Mouse (Mus musculus) spleen, embryonic (tissue): ENCODE measurements around the gene 2700097O09Rik.
"Not testable (repeated sequence)": the region's sequence is repeated elsewhere in the genome, so short reads cannot be mapped to it uniquely, and the experiment has no call there.

Source experiments
- CTCF ChIA-PET: fragments of 350-600 bp; sonication (Branson Sonifier 250); formaldehyde crosslinking; loops from one replicate; lab custom pipeline; 2022; lab: Charles Lee

2700097O09Rik gene

GRCm38 (mm10) chr12:55079726-55080600 lies at the start of gene 2700097O09Rik, which contains the start of gene Srp54a:
Gene 2700097O09Rik, minus strand, starts transcription at chr12:55080110.
Gene Srp54a, plus strand, starts transcription at chr12:55080262.
- CTCF ChIA-PET: interaction anchor here (0.6 to 1.1 kb wide), 2 partner anchors 97 to 176 kb away, joined by 3 read pairs; no protein-coding TSS in a partner anchor

DNA sequence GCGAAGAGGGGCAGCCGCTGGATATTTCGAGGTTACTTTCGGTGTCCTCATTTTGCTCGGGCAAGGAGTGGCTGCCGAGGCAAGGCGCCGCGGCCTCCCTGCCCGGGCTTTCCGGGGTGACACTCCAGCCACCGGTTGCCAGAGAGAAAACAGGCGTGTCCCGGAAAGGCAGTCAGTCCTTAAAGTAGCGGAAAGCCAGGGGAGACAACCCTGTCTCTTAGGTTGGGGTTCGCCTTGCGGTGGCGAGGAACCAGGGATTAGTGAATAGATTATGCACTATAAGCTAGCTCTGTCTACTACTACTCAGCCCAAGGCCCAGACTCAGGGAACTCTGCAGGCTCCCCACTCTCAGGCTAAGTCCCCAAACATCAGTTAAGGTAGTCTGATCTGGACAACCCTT lies 44.8 kb upstream of the 2700097O09Rik start:
- CTCF ChIA-PET: not testable (repeated sequence)

- CTCF ChIA-PET: not testable (repeated sequence)
Observed at GRCm38 (mm10) chr12:55124242-55124641, 44.3 kb upstream of the 2700097O09Rik start, which contains the start of gene Fam177a. Gene Fam177a, plus strand, starts transcription at chr12:55124469.

GRCm38 (mm10) chr12:55112616-55113015 lies 32.7 kb upstream of the 2700097O09Rik start:
- CTCF ChIA-PET: not testable (repeated sequence)

- CTCF ChIA-PET: not testable (repeated sequence)
Observed at GRCm38 (mm10) chr12:55092127-55092526, 12.2 kb upstream of the 2700097O09Rik start.

GRCm38 (mm10) chr12:55080601-55080942 lies 662 bp upstream of the 2700097O09Rik start:
- CTCF ChIA-PET: not testable (repeated sequence)

DNA sequence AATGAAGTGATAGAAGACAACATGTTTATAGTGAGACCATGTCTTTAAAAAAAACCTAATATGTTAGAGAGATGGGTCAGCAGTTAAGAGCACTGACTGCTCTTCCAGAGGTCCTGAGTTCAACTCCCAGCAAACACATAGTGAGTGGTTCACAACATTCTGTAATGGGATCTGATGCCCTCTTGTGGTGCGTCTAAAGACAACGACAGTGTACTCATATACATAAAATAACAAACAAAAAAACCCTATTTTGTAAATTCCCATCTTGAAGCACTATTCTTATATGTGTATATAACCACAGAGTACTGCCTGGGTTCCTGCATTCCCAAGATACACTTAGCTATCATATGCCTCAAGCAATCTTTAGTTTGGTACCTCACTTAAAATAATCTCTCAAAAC lies 1.2 kb downstream of the 2700097O09Rik start:
- CTCF ChIA-PET: interaction anchor here (0.7 kb wide), 1 partner anchor 101 kb away, joined by 4 read pairs; no protein-coding TSS in a partner anchor

GRCm38 (mm10) chr12:55075296-55075695 lies 4.6 kb downstream of the 2700097O09Rik start:
- CTCF ChIA-PET: no interaction called here

DNA sequence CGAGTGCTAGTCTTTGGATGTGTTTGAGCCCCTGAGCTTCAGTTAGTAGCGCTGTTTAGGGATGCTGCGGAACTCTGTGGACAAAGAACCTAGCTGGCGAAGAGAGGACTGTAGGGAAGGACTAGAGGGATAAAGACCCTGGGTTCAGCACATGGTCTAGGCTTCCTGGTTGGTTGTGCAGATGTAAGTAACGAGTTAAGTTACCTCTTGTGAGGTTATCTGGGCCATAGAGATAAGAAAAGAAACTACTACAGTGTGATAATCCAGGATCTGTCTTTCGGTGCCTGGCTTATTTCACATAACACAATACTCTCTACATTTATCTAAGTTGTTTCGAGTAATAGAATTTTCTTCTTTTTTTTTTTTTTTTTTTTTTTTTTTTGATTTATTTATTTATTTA lies 6.2 kb downstream of the 2700097O09Rik start:
- CTCF ChIA-PET: no interaction called here

DNA sequence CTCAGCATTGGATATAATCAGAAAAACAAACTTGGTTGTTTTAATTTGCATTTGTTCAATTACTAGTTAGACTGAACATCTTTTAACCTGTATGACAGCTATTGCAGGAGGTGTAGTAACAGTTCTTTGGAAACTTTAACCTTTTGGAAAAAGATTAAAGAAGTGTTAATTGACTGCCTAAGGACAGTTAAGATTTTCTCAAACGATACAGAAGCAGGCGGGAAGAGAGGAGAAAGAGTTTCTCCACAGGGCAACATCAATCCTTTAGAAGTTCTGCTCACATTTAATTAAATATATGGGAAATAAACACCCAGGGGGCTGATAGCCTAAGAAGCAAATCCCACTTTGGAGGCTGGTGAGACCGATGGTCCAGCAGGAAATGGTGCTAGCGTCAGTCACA lies 7.4 kb downstream of the 2700097O09Rik start:
- CTCF ChIA-PET: interaction anchor here (0.9 kb wide), 1 partner anchor 11 kb away, joined by 4 read pairs; no protein-coding TSS in a partner anchor

GRCm38 (mm10) chr12:55062141-55062540 lies 17.8 kb downstream of the 2700097O09Rik start:
- CTCF ChIA-PET: interaction anchor here (1.3 kb wide), 1 partner anchor 10 kb away, joined by 4 read pairs; no protein-coding TSS in a partner anchor

DNA sequence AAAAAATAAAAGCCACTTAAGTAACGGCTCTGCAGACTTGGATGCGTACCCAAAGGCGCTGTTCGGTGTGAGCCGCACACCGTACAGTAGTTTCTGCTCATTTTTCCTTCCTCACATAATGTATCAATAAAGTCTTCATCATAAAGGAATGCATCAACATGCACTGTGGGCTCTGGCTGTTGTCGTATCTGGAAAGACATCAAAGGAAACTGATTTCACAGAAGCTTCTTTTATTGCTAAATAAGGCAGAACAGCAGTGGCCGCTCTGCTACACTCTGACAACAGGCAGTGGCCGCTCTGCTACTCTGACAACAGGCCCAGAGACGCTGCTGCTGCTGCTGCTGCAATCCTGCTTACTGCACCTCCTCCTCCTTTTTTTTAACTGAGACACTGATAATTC lies 18.9 kb downstream of the 2700097O09Rik start:
- CTCF ChIA-PET: interaction anchor here (1.3 kb wide), 1 partner anchor 11 kb away, joined by 4 read pairs; no protein-coding TSS in a partner anchor

DNA sequence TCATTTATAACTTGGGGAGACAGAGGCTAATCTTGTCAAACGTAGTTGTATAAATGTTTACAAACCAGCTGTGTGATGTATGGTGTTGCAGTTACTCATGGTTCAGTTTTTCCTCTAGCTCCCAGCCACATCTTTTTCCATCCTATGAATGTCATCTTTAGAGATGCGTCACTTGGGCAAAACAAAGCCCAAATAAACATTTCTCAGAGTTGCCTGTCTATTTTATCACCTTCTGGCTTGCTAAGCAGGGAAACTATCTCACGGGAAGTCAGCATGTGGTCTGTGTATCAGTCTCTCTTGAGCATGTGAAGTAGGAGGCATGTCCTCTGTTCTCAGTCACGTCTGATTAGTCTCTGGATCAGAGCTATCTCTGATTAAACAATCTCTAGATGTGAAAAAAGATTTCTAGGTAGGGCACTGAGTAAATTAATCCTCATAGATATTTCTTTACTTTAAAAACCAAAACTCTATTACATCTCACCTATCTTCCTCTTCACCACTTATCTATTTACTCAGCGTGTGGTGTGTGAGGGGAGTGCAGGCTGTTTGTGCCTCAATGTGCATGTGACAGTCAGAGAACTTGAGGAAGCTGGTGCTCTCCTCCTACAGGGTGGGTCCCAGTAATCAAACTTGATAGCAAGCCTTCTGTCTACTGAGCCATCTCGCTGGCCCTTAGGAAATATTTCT lies 19.6 kb downstream of the 2700097O09Rik start:
- CTCF ChIA-PET: no interaction called here

GRCm38 (mm10) chr12:55059812-55060211 lies 20.1 kb downstream of the 2700097O09Rik start:
- CTCF ChIA-PET: no interaction called here

DNA sequence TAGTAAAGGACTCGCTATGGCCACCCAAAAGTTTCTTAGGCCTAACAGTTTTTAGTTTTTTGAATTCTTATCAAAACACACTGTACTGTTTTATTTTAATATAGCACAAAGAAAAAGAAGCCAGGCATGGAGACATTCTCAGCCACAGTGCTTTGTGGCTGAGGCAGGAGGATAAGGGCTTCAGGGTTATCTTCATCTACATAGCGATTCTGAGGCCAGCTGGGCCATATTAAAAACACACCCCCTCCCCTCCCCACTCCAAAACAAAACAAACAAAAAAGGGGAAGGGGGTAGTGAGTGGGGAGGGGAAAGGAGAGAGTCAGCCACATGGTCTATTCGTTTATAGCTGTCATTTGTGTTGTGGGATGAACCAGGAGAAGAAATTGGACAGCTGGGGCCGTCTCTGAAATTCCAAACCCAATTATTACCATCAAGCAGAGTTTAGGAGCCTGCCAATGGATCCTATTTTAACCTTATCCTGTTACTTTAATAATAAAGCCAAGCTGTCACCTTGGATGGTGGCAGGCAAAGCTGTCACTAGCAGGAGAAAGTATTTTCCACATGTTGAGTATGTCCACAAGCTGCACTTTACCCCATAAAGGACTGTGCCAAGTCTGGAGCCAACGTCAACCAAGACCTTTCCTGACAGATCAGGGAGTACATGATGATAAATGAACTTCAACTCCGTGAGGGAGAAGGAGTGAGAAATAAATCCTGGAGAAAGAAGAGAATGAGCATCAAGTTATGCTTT lies 20.9 kb downstream of the 2700097O09Rik start:
- CTCF ChIA-PET: no interaction called here

DNA sequence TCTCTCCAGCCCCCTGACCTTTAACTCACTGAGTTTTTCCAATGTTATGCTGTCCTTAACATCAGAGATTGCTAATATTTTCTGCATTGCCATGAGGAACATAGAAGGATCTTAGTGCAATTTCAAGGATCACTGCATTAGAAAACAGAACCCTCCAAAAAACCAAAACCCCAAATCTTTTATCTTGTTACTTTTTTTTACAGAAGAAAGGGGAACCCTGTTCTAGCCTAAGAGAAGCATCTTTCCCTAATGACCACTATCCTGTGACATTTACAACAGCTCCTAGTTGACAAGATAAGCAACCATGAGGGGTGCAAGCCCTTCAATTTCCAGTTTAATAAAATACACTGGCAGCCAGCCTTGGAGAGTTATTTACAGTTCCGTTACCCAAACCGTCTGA lies 23.2 kb downstream of the 2700097O09Rik start:
- CTCF ChIA-PET: no interaction called here

DNA sequence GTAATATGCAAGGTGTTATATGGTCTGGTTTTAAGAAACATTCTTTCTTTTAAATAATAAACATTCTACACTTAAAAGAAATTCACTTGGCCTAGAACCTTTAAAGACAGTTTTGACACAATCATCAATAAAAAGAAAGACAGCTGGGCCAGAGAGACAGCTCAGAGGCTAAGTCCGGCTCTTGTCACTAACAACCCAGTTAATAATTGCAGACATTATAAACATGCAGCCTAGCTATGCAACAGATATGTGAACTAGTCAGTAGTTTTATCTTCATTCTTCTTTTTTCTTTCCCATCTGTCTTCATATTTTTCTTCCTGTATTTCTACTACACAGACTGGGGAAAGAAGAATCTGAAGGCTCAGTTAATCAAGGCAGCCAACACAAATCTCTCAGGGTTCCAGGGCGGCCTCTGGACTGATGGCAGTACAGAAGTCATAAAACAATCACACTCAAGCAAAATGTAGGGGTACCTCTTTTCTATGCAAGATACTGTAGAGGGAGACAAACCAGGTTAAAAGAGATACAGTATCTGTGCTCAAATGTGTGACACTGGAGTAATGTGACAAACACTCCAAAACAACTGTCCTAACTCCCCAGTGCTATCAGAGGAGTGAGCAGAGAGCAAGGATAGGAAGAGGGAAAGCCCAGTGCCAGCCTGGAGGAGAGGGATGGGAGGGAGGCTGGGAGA lies 25.2 kb downstream of the 2700097O09Rik start:
- CTCF ChIA-PET: no interaction called here

DNA sequence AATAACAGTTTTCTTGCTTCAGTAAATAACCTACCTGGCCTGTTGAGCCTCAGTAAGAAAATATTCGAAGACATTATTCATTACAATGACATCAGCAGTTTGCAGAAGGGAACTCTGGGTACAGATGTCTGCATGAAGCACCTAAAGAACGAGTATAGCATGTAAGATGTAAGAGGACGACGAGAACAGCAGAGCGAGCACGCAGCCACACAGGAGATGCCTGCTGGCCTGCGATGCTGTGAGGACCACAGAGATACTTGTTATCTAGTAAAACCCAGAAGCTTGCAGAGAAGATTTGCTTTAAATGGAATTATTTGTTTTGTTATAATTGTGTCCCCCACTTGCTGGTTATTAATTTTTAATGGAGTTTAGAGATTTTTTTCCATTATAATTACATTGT lies 26.6 kb downstream of the 2700097O09Rik start:
- CTCF ChIA-PET: no interaction called here

- CTCF ChIA-PET: no interaction called here
Observed at GRCm38 (mm10) chr12:55051210-55052173, 28.4 kb downstream of the 2700097O09Rik start.
